Mouse (Mus musculus): ENCODE measurements around the gene Cyp2d34.

DNA sequence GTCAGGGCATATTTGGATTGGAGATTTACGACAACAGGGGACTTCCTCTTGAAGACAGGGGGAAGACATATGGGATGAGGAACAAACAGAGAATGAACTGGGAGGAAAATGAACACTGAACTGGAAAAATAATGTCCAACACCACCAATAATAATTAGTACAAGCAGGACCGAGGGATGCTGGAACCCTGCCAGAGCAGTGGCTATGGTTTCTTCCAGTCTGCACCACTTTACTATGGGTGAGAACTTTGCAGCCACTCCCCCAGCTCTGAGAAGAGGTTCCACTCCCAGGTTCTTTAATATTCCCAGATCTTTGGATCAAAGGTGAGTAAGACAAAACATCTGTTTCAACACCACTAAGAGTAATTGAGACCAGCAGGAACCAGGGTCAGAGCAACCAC is 41.7 kb downstream of the Cyp2d34 start:
- no peak for TF ChIP-seq CTCF (IDR thresholded peaks at IDR 0.05; ENCODE audit: control insufficient read depth, insufficient read depth, insufficient replicate concordance, low read depth, low read length)
- no peak for TF ChIP-seq POLR2A (IDR thresholded peaks at IDR 0.05; ENCODE audit: control insufficient read depth, low read depth, low read length)
